Mouse (Mus musculus) lung, adult 2 months (tissue): ENCODE measurements around the gene Tbx2. TPM values are rescaled to one million over a fixed set of nuclear protein-coding genes. Genes with fewer than 3 reads are reported as not detected.
A peak's percentile ranks its signal among the peaks of the same experiment; 100 is the strongest.

Experiments used
- DNase-seq: peaks from one replicate; pipeline ENCODE4 v3.0.0; 2022
- H3K4me1 ChIP-seq: fragments of 200-500 bp; 2 replicates; pipeline ENCODE4 v1.6.1; 2011; ENCODE audit warnings: low read length; ENCODE audit not compliant: control insufficient read depth, insufficient read depth
- H3K4me3 ChIP-seq: fragments of 200-500 bp; replicated peaks from 2 replicates; pipeline ENCODE3; 2011; ENCODE audit warnings: low read depth, mild to moderate bottlenecking, control low read depth, low read length; ENCODE audit errors: extremely low read depth
- CTCF ChIP-seq: fragments of 200-500 bp; IDR thresholded peaks from 2 replicates; pipeline ENCODE4 v1.5.1; 2011; ENCODE audit warnings: mild to moderate bottlenecking, low read length, control low read depth; ENCODE audit not compliant: insufficient read depth
- POLR2A ChIP-seq: fragments of 200-500 bp; IDR thresholded peaks from 2 replicates; pipeline ENCODE4 v1.6.1; 2011; ENCODE audit warnings: low read depth, mild to moderate bottlenecking, control low read depth, low read length, borderline replicate concordance; ENCODE audit errors: extremely low read depth
- WGBS: fragments of 180-500 bp; shearing (Covaris S2); methylation state at CpG from one replicate; pipeline ENCODE4 v1.1.7; 2018; 5-methylcytosine and 5-hydroxymethylcytosine counted together
- polyA plus RNA-seq: library from polyadenylated mRNA; depleted of rRNA; stranded (reverse); fragments of >200 nt; gene quantifications from 2 replicates; pipeline ENCODE4 v1.2.3, GENCODE M21; 2012

The Tbx2 gene
- polyA plus RNA-seq, 1 experiment: 257 TPM

GRCm38 (mm10) chr11:85823181-85823580, 9.2 kb upstream of the Tbx2 start:
- no peak overlapping the region for H3K4me3 ChIP-seq
- TF ChIP-seq CTCF: peak; percentile 75
- TF ChIP-seq POLR2A: no peak
- DNase-seq: peak; percentile 88
- 15% methylated on average over 6 of the region's 6 CpGs for WGBS
- H3K4me1 ChIP-seq: 0 out of 2 replicates have a peak, but pooled peaks cover 2% of the 10 kb centered on the region

DNA sequence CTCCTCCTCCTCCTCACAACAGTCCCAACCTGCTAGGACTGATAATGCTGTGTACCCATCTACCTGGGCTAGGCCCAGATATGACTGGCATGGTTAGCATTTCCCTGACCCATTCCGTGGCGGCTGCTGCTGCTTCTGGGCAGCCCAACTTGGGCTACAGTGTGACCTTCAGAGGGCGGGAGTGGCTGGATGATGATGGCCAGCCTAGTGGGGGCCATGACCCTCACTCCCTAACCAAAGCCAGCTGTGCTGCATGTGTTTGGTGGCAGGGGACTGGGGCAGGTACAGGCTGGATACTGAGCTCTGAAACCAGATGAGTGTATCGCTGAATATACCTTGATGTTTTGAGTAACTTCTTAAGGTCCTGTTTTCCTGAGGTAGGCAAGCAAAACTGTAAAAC, 8.6 kb upstream of the Tbx2 start:
- DNase-seq: no peak
- 0 out of 2 replicates have a peak, but pooled peaks cover 2% of the 10 kb centered on the region for H3K4me1 ChIP-seq
- H3K4me3 ChIP-seq: no peak overlapping the region
- TF ChIP-seq CTCF (no peak), POLR2A (no peak)
- WGBS: 80% methylated on average over 4 of the region's 4 CpGs

DNA sequence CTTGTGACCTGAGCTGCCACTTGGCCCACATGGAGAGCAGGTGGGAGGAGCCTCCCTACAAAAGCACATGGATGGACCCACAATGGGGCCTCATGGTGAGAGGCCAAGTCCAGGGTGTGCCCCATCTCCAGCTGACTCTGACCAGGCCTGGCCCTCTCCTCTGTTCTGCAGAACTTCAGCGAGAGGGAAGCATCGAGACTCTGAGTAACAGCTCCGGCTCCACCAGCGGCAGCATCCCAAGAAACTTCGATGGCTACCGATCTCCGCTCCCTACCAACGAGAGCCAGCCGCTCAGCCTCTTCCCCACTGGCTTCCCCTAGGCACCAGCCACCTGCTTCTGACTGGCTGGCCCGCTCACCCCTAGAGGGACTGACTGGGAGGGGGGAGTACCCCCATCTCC, 7.3 kb upstream of the Tbx2 start:
- Histone ChIP-seq H3K4me1 (0 out of 2 replicates have a peak, but pooled peaks cover 2% of the 10 kb centered on the region), H3K4me3 (no peak overlapping the region)
- 79% methylated on average over 10 of the region's 10 CpGs for WGBS
- no peak for DNase-seq
- TF ChIP-seq POLR2A (no peak), CTCF (no peak)

- WGBS: 59% methylated on average over 7 of the region's 7 CpGs
- DNase-seq: no peak
- H3K4me1 ChIP-seq: 0 out of 2 replicates have a peak, but pooled peaks cover 2% of the 10 kb centered on the region
- no peak overlapping the region for H3K4me3 ChIP-seq
- no peak for TF ChIP-seq CTCF
- no peak for TF ChIP-seq POLR2A
Measured at GRCm38 (mm10) chr11:85825823-85826222, 6.5 kb upstream of the Tbx2 start.

- DNase-seq: no peak
- TF ChIP-seq CTCF (no peak), POLR2A (no peak)
- H3K4me1 ChIP-seq: 0 out of 2 replicates have a peak, but pooled peaks cover 2% of the 10 kb centered on the region
- H3K4me3 ChIP-seq: no peak overlapping the region
- 56% methylated on average over 9 of the region's 9 CpGs for WGBS
Measured at GRCm38 (mm10) chr11:85827342-85827741, 5.0 kb upstream of the Tbx2 start.

DNA sequence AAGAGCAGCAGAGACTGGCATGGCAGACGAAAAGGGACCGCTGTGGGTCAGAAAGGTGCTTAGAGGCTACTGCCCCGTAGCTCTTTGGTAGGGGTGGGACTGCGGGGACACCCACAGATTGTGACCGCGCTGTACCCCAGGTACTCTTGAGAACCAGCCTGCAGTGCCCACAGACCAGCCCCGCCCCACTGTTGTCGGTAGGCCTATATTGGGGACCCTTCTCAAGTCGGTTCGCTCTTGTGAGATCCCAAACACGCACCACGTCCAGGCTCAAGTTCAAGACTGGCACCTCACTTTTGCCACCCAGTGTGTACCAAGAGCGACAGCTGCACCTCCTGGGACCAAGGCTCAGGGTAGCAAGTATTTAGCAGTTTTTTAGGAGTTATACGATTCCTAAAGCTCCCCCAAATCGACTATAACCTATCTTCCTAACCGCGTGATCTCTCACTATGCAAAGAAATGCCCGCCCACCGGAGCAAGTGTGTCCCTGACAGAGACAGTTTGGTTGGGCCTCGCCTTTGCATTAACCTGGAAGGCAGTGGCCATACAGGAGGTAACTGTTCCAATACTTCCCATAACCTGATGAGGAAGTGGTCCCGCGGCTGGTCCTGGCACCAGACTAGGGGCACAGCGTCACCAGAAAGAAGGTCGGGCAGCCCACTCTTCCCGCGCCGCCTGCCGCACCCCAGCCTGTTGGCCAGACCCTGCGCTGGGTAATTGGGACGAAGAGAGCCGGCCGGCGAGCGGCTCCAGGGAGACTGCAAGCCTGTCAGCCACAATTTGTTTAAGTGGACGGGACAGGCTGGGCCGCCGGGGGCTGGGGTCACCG, 3.4 kb upstream of the Tbx2 start:
- DNase-seq: no peak
- WGBS: 49% methylated on average over 38 of the region's 38 CpGs
- Histone ChIP-seq H3K4me1 (no peaks in the 10 kb centered on the region), H3K4me3 (no peak overlapping the region)
- no peak for TF ChIP-seq POLR2A
- TF ChIP-seq CTCF: no peak

GRCm38 (mm10) chr11:85829520-85830440, 2.6 kb upstream of the Tbx2 start:
- no peaks in the 10 kb centered on the region for H3K4me1 ChIP-seq
- WGBS: 10% methylated on average over 58 of the region's 61 CpGs
- TF ChIP-seq CTCF: no peak
- 0 out of 2 replicates have a peak, but pooled peaks have one; percentile 26 for TF ChIP-seq POLR2A
- H3K4me3 ChIP-seq: peak overlapping the region; percentile 34
- DNase-seq: peak; percentile 37

DNA sequence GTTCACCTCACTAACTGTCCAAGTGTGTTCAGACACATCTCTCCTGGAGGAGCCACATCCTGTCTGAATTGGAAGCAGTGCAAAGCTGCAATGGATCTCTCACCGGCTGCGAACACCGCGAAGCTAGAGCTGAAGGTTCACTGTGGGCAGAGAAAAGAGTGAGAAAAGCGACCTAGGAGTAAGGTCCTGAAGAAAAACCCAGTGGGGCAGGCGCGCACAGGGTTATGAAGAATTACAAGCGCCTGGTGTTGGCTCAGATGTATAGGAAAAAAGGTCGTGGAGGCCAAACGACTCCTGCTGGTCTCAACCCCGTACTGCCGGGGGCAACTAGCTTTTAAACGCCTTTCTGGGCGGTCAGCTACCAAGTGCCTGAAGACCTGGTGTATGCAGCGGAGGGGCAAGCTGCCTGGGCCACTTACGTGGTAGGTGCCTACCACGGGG, 1.4 kb upstream of the Tbx2 start:
- WGBS: 22% methylated on average over 17 of the region's 17 CpGs

DNA sequence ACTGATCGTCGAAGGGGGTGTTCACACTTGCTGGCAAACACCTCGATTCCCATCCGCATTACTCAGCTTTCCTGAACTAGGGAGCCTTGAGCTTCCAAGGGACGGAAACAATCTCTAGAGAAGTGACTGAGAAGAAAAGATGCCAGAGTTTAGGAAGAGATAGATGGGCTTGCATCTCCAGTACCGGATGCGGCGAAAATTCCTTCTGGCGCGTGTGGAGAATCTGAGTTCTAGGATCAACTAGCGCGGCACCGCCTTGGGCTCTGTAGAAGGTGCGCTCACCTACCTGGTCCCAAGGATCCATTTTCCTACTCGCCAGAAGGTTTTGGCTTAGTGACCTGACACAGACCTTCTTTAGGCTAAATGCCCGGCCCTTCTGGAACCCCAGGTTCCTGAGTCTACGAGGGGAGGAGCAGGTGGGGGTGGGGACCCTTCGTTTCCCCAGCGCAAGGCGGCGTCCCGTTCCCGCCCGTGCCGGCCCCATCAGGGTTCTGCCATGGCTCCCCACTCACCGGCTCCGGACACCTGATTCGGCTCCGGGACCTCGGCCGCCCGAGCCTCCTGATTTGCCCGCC, 608 bp upstream of the Tbx2 start:
- Histone ChIP-seq H3K4me1 (no peaks in the 10 kb centered on the region), H3K4me3 (peak overlapping the region; percentile 68)
- WGBS: 3% methylated on average over 33 of the region's 33 CpGs
- no peak for DNase-seq
- TF ChIP-seq CTCF (no peak), POLR2A (peak; percentile 41; the same call in 1 of the 2 replicates)

More for the DNA sequence above, 1.4 kb upstream of the Tbx2 start:
- H3K4me3 ChIP-seq: peak overlapping the region; percentile 40
- H3K4me1 ChIP-seq: no peaks in the 10 kb centered on the region
- DNase-seq: no peak
- TF ChIP-seq POLR2A: peak; percentile 44; the same call in 1 of the 2 replicates
- TF ChIP-seq CTCF: peak; percentile 35; the same call in 1 of the 2 replicates
